Comparison of ENCODE assay signal across 11 mouse cellular contexts in genomic region chr13:36221897-36222296, GRCm38 (mm10).
DNase-seq lines count a peak whose midpoint lies in the region.
"Had no signal": no experiment of that assay in that cellular context is flagged by ENCODE, and none has a peak within 500 bp of the region (broad histone marks: within the 10 kb centered on the region; RNA-seq: fewer than 3 reads in every experiment).

No protein-coding gene starts in this region.

- peak; percentile 9 for DNase-seq in embryo, embryonic 11 days
- no peak for DNase-seq in embryo, embryonic 9.5 days (ENCODE audit: extremely low spot score)
- peak; percentile 12 for DNase-seq in layer of hippocampus, adult 11-12 months (ENCODE audit: low spot score)
- DNase-seq in layer of hippocampus, postnatal 36 days: no peak
- peak; percentile 10 for DNase-seq in right cerebral cortex, adult 18-20 months
- no peak for DNase-seq in right cerebral cortex, postnatal 10 days (ENCODE audit: low spot score in 2 of 2)
- no peak for DNase-seq in adrenal gland, postnatal 25 days
- DNase-seq in kidney, postnatal 14 days: no peak
- DNase-seq: heart, postnatal 36 days; kidney, adult 9 months; lung, postnatal 10 days had no signal

Comparison
In these comparisons a context has a peak if more than half of its experiments do, and no peak if none do; other contexts are left out.
1. DNase-seq: peak in embryo, embryonic 11 days (single experiment), layer of hippocampus, adult 11-12 months (single experiment) and right cerebral cortex, adult 18-20 months (single experiment); none in embryo, embryonic 9.5 days (single experiment), layer of hippocampus, postnatal 36 days (0 of 2), right cerebral cortex, postnatal 10 days (0 of 2), adrenal gland, postnatal 25 days (single experiment) and kidney, postnatal 14 days (single experiment).